ENCODE assay signal across 7 mouse cellular contexts in the genomic region with DNA sequence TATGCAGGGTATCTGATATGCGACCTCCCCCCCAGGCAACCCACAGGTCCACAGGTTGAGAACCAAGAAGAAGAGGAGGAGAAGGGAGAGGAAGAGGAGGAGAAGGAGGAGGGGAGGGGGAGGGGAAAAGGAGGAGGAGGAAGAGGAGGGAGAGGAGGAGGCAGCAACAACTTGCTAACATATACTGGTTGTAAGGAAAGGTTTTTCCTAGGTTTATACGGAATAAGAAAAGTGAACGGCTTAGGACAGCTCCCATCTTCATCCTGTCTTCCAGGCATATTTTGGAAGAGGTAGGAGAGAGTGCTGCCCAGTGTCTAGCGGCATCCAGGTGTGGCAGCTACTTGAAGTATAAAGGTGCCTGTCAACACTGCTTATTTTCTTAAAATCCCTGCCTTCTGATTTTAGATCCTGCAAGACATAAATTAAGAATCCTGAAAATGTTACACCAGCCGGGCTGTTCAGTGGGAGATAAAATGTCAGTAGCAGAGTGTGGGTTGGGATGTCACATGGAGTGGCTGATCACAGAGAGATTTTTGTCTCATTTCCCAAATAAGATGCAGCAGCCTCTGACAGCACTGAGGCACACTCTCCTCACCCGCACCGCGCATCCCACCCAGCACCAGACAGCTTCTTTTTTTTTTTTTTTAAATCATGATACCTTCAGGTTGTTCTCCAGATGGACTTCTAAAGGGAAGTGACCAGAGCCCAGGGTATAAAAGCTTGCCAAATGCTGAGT. TPM values are rescaled to one million over a fixed set of nuclear protein-coding genes. Genes with fewer than 3 reads are reported as not detected.
DNase-seq lines count a peak whose midpoint lies in the region; ATAC-seq and TF ChIP-seq lines count a peak whose summit lies in the region.

TSS of gene Cox7a2l (minus strand) at position 51 of the 736 bp plus-strand sequence.

- H3K9me3 ChIP-seq in ES-Bruce4 (replicated peaks; ENCODE audit: control insufficient read depth, insufficient read depth, low read length, poor library complexity, severe bottlenecking), result no peaks in the 10 kb centered on the region
- no peaks in the 10 kb centered on the region for H3K9me3 ChIP-seq in hindbrain, embryonic 13.5 days
- no peaks in the 10 kb centered on the region for H3K9me3 ChIP-seq in limb, embryonic 12.5 days

- 95% methylated on average over 8 of the region's 8 CpGs for WGBS in hindbrain, embryonic 13.5 days
- WGBS in limb, embryonic 12.5 days, result 92% methylated on average over 8 of the region's 8 CpGs
- 91% methylated on average over 8 of the region's 8 CpGs for WGBS in olfactory bulb, adult 2 months

- no peak within 1 kb of the TSS for H3K27ac ChIP-seq in ES-Bruce4 (ENCODE audit: insufficient read depth, low read length)
- no peak within 1 kb of the TSS for H3K27ac ChIP-seq in hindbrain, embryonic 13.5 days
- H3K27ac ChIP-seq in limb, embryonic 12.5 days, result no peak within 1 kb of the TSS
- no peak within 1 kb of the TSS for H3K27ac ChIP-seq in olfactory bulb, adult 2 months (ENCODE audit: insufficient read depth, low read depth, low read length)

- DNase-seq in adrenal gland, adult 8-10 months, result no peak
- peak; percentile 79 to 82 for DNase-seq in frontal cortex, adult 2 months (ENCODE audit: extremely low spot score in 1 of 2, low spot score in 1 of 2)
- DNase-seq in cerebellum, postnatal 25 days, result no peak

- H3K9ac ChIP-seq in ES-Bruce4 (ENCODE audit: low read depth, poor library complexity, severe bottlenecking), result no peak within 1 kb of the TSS
- no peak within 1 kb of the TSS for H3K9ac ChIP-seq in hindbrain, embryonic 13.5 days
- no peak within 1 kb of the TSS for H3K9ac ChIP-seq in limb, embryonic 12.5 days (replicated peaks)

- no peak within 1 kb of the TSS for H3K4me2 ChIP-seq in hindbrain, embryonic 13.5 days
- no peak within 1 kb of the TSS for H3K4me2 ChIP-seq in limb, embryonic 12.5 days

- no peak for TF ChIP-seq POLR2A in ES-Bruce4 (IDR thresholded peaks at IDR 0.05; ENCODE audit: insufficient read depth, low read length)
- TF ChIP-seq POLR2A in olfactory bulb, adult 2 months (IDR thresholded peaks at IDR 0.05; ENCODE audit: insufficient read depth, low read depth, low read length), result no peak

- no peaks in the 10 kb centered on the region for H3K36me3 ChIP-seq in ES-Bruce4 (ENCODE audit: control insufficient read depth, insufficient read depth, low read length, poor library complexity, severe bottlenecking)
- no peaks in the 10 kb centered on the region for H3K36me3 ChIP-seq in hindbrain, embryonic 13.5 days
- H3K36me3 ChIP-seq in limb, embryonic 12.5 days, result no peaks in the 10 kb centered on the region

- no peaks in the 10 kb centered on the region for H3K27me3 ChIP-seq in ES-Bruce4 (ENCODE audit: control insufficient read depth, insufficient read depth, low read length, poor library complexity, severe bottlenecking)
- no peaks in the 10 kb centered on the region for H3K27me3 ChIP-seq in hindbrain, embryonic 13.5 days
- no peaks in the 10 kb centered on the region for H3K27me3 ChIP-seq in limb, embryonic 12.5 days

- ATAC-seq in hindbrain, embryonic 13.5 days (ENCODE audit: low FRiP score), result no peak
- no peak for ATAC-seq in limb, embryonic 12.5 days (ENCODE audit: insufficient number of reproducible peaks, insufficient read depth, low FRiP score, low TSS enrichment, low read depth)

- no peak for TF ChIP-seq EP300 in ES-Bruce4 (IDR thresholded peaks at IDR 0.05; ENCODE audit: insufficient read depth, low read depth, low read length)

- no peak within 1 kb of the TSS for H3K4me3 ChIP-seq in ES-Bruce4 (ENCODE audit: low read depth, low read length)
- no peak within 1 kb of the TSS for H3K4me3 ChIP-seq in hindbrain, embryonic 13.5 days
- no peak within 1 kb of the TSS for H3K4me3 ChIP-seq in limb, embryonic 12.5 days (replicated peaks)
- H3K4me3 ChIP-seq in olfactory bulb, adult 2 months (ENCODE audit: insufficient read depth, low read depth, low read length), result no peak within 1 kb of the TSS

- TF ChIP-seq CTCF in ES-Bruce4 (IDR thresholded peaks at IDR 0.05; ENCODE audit: low read depth, low read length), result no peak
- no peak for TF ChIP-seq CTCF in olfactory bulb, adult 2 months (IDR thresholded peaks at IDR 0.05; ENCODE audit: insufficient read depth, low read depth, low read length)

- H3K4me1 ChIP-seq in ES-Bruce4 (ENCODE audit: control insufficient read depth, insufficient read depth, low read length), result no peaks in the 10 kb centered on the region
- peaks cover 17% of the 10 kb centered on the region for H3K4me1 ChIP-seq in hindbrain, embryonic 13.5 days (replicated peaks)
- peaks cover 14% of the 10 kb centered on the region for H3K4me1 ChIP-seq in limb, embryonic 12.5 days (replicated peaks)
- H3K4me1 ChIP-seq in olfactory bulb, adult 2 months (ENCODE audit: control insufficient read depth, insufficient read depth, low read length), result no peaks in the 10 kb centered on the region

RNA-seq across cellular contexts. Expression of gene Cox7a2l, which starts in this region (rescaled TPM):
- 224 and 253 TPM in 2 replicates for polyA plus RNA-seq in ES-Bruce4 (2011; ENCODE audit: insufficient read depth, insufficient read length, low read depth, missing spikeins)
- total RNA-seq in adrenal gland, adult 8-10 months (2022), result 100 to 1,000 TPM; 167 to 202 (median 190) TPM
- polyA plus RNA-seq in frontal cortex, adult 2 months (2012; rRNA removed), result 258 and 285 TPM in 2 replicates
- polyA plus RNA-seq in hindbrain, embryonic 13.5 days (2015; fragmentation: Nextera tagmentation; extraction: Ambion mirVana), result 188 and 192 TPM in 2 replicates
- 123 and 127 TPM in 2 replicates for polyA plus RNA-seq in limb, embryonic 12.5 days (2016; fragmentation: Nextera tagmentation; extraction: Ambion mirVana)
- polyA plus RNA-seq in olfactory bulb, adult 2 months (2012; ENCODE audit: insufficient read depth, insufficient read length, low replicate concordance, missing spikeins), result not detected in 2 replicates

Comparison
In these comparisons a context has a peak if more than half of its experiments do, and no peak if none do; other contexts are left out.
1. DNase-seq: peak in frontal cortex, adult 2 months (2 of 2); none in adrenal gland, adult 8-10 months (single experiment) and cerebellum, postnatal 25 days (0 of 2).